Comparison of ENCODE assay signal across 18 mouse cellular contexts in the genomic region with DNA sequence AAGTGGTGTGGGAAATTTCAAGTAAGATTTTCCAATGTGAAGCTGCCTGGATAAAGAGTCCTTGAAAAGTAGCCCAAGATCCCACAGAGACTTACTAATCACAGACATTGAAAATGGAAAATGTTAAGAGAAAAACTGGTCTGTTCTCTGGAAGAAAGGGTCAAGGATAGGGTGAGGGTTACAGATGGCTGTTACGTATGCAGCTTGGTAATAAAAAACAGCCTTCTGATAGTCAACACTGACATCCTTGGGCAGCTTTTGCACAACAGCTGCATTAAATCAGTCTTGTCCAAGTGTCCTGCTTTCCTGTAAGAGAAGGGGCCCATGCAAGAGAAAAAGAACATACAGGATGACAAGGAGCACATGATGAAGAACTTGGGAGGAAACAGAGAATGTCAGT.
DNase-seq lines count a peak whose midpoint lies in the region.
"Had no signal": no experiment of that assay in that cellular context is flagged by ENCODE, and none has a peak within 500 bp of the region (broad histone marks: within the 10 kb centered on the region; RNA-seq: fewer than 3 reads in every experiment).

No protein-coding gene starts in this region.

- peak; percentile 15 for DNase-seq in embryo, embryonic 10.5 days (ENCODE audit: low spot score)
- DNase-seq in embryo, embryonic 9.5 days (ENCODE audit: extremely low spot score), result no peak
- DNase-seq in heart, adult 9 months (ENCODE audit: low spot score in 2 of 2), result peak; percentile 20 to 41
- DNase-seq in heart, postnatal 36 days, result no peak
- DNase-seq in ovary, adult 18-20 months (ENCODE audit: low spot score), result peak; percentile 11
- no peak for DNase-seq in ovary, postnatal 14 days (ENCODE audit: low spot score)
- no peak for DNase-seq in thymus, postnatal 0 days (ENCODE audit: low spot score)
- DNase-seq: cerebellum, adult 11 months; cerebellum, adult 9-11 months; gastrocnemius, adult 2 months; heart, postnatal 4 days; kidney, adult 8-10 months; layer of hippocampus, adult 9-11 months; lung, adult 18-20 months; lung, postnatal 4 days; midbrain, embryonic 14.5 days; retina, postnatal 1 day; thymus, adult 18-20 months had no signal

- intact Hi-C loops in heart, postnatal 36 days (cut with DNase I), result no loop called here

Comparison
In these comparisons a context has a peak if more than half of its experiments do, and no peak if none do; other contexts are left out.
1. DNase-seq: peak in embryo, embryonic 10.5 days (single experiment), heart, adult 9 months (2 of 2) and ovary, adult 18-20 months (single experiment); none in embryo, embryonic 9.5 days (single experiment), heart, postnatal 36 days (0 of 2), ovary, postnatal 14 days (single experiment) and thymus, postnatal 0 days (single experiment).